Mouse (Mus musculus) midbrain, embryonic 16.5 days (tissue): ENCODE measurements around the gene Pak1ip1. TPM values are rescaled to one million over a fixed set of nuclear protein-coding genes. Genes with fewer than 3 reads are reported as not detected.

Experiments
- ATAC-seq: fragments of 200-750 bp; cut with Nextera tagmentation; 2 replicates; pipeline ENCODE4 v1.8.0; 2017; ENCODE audit warnings: moderate TSS enrichment
- H3K27ac ChIP-seq: fragments of 300-500 bp; sonication (generic); 2 replicates; pipeline ENCODE4 v1.5.1; 2014; ENCODE audit warnings: mild to moderate bottlenecking, low read length, mixed read lengths
- H3K27me3 ChIP-seq: fragments of 300-500 bp; sonication (generic); 2 replicates; pipeline ENCODE4 v1.6.1; 2014; ENCODE audit warnings: low read depth, low read length, mixed read lengths; ENCODE audit not compliant: control insufficient read depth, insufficient read depth
- H3K36me3 ChIP-seq: fragments of 300-500 bp; sonication (generic); 2 replicates; pipeline ENCODE4 v1.6.1; 2014; ENCODE audit warnings: mild to moderate bottlenecking, low read length, moderate library complexity, mixed read lengths; ENCODE audit not compliant: control insufficient read depth, insufficient read depth
- H3K4me1 ChIP-seq: fragments of 300-500 bp; sonication (generic); 2 replicates; pipeline ENCODE4 v1.6.1; 2014; ENCODE audit warnings: mild to moderate bottlenecking, low read length, mixed read lengths; ENCODE audit not compliant: control insufficient read depth, insufficient read depth
- H3K4me2 ChIP-seq: fragments of 300-500 bp; sonication (generic); 2 replicates; pipeline ENCODE4 v1.6.1; 2014; ENCODE audit warnings: mild to moderate bottlenecking, low read length, mixed read lengths
- H3K4me3 ChIP-seq: fragments of 300-500 bp; sonication (generic); 2 replicates; pipeline ENCODE4 v1.5.1; 2014; ENCODE audit warnings: low read depth, mild to moderate bottlenecking, low read length, moderate library complexity, mixed read lengths
- H3K9ac ChIP-seq: fragments of 300-500 bp; sonication (generic); 2 replicates; pipeline ENCODE4 v1.6.1; 2014; ENCODE audit warnings: low read depth, low read length, mixed read lengths
- H3K9me3 ChIP-seq: fragments of 300-500 bp; sonication (generic); replicated peaks from 2 replicates; pipeline ENCODE4 v1.6.1; 2014; ENCODE audit warnings: mild to moderate bottlenecking, low read length, mixed read lengths; ENCODE audit not compliant: control insufficient read depth, poor library complexity, severe bottlenecking
- WGBS: fragments of 180-500 bp; shearing (Covaris S2); extraction: QIAGEN DNeasy Blood & Tissue Kit; methylation state at CpG from one replicate; pipeline ENCODE4 v1.1.7; 2014; 5-methylcytosine and 5-hydroxymethylcytosine counted together
- polyA plus RNA-seq: library from polyadenylated mRNA; unstranded; fragments of >200 nt; fragmentation: Nextera tagmentation; extraction: Ambion mirVana; gene quantifications from 2 replicates; pipeline ENCODE4 v1.2.1, GENCODE M21; 2015

Gene Pak1ip1
- 53.9 and 64.8 TPM in 2 replicates for polyA plus RNA-seq

- H3K36me3 ChIP-seq, result peaks cover 14% of the 10 kb centered on the region
- no peaks in the 10 kb centered on the region for H3K9me3 ChIP-seq
- H3K4me3 ChIP-seq, result peak within 1 kb of the TSS; percentile 80
- peak within 1 kb of the TSS; percentile 97 for H3K27ac ChIP-seq
- peak within 1 kb of the TSS; percentile 96 for H3K4me2 ChIP-seq
- peak within 1 kb of the TSS; percentile 93 for H3K9ac ChIP-seq
- peak; percentile 97 for ATAC-seq
- no peaks in the 10 kb centered on the region for H3K27me3 ChIP-seq
- WGBS, result under 1% methylated on average over 58 of the region's 58 CpGs
- peaks cover 13% of the 10 kb centered on the region for H3K4me1 ChIP-seq
These were observed at the start of gene Pak1ip1 for GRCm38 (mm10) chr13:41000926-41001639. TSS of gene Pak1ip1 (plus strand) at chr13:41001023.

- 84% methylated on average over 10 of the region's 10 CpGs for WGBS
- Histone ChIP-seq H3K4me2 (no peak overlapping the region), H3K36me3 (no peaks in the 10 kb centered on the region), H3K4me1 (no peaks in the 10 kb centered on the region), H3K27ac (no peak overlapping the region), H3K9me3 (no peaks in the 10 kb centered on the region), H3K4me3 (no peak overlapping the region), H3K9ac (no peak overlapping the region), H3K27me3 (no peaks in the 10 kb centered on the region)
- no peak for ATAC-seq
These were observed 49.3 kb upstream of the Pak1ip1 start for GRCm38 (mm10) chr13:40951386-40951976.

- no peaks in the 10 kb centered on the region for H3K4me1 ChIP-seq
- H3K27ac ChIP-seq, result no peak overlapping the region
- ATAC-seq, result no peak
- no peak overlapping the region for H3K4me3 ChIP-seq
- no peak overlapping the region for H3K9ac ChIP-seq
- 74% methylated on average over 6 of the region's 6 CpGs for WGBS
- no peaks in the 10 kb centered on the region for H3K9me3 ChIP-seq
- H3K4me2 ChIP-seq, result no peak overlapping the region
- H3K27me3 ChIP-seq, result no peaks in the 10 kb centered on the region
- no peaks in the 10 kb centered on the region; the same call in 1 of the 2 replicates for H3K36me3 ChIP-seq
These were observed 47.6 kb upstream of the Pak1ip1 start for GRCm38 (mm10) chr13:40953231-40953630.

- H3K36me3 ChIP-seq, result no peaks in the 10 kb centered on the region; the same call in 1 of the 2 replicates
- no peaks in the 10 kb centered on the region for H3K4me1 ChIP-seq
- no peak overlapping the region for H3K27ac ChIP-seq
- ATAC-seq, result no peak
- H3K4me2 ChIP-seq, result no peak overlapping the region
- H3K9me3 ChIP-seq, result no peaks in the 10 kb centered on the region
- H3K27me3 ChIP-seq, result no peaks in the 10 kb centered on the region
- H3K9ac ChIP-seq, result no peak overlapping the region
- WGBS, result 90% methylated on average over 7 of the region's 7 CpGs
- H3K4me3 ChIP-seq, result no peak overlapping the region
These were observed 45.0 kb upstream of the Pak1ip1 start for GRCm38 (mm10) chr13:40955773-40956172.

- no peaks in the 10 kb centered on the region for H3K36me3 ChIP-seq
- H3K9me3 ChIP-seq, result no peaks in the 10 kb centered on the region
- no peak overlapping the region for H3K27ac ChIP-seq
- no peak overlapping the region for H3K4me2 ChIP-seq
- H3K4me3 ChIP-seq, result no peak overlapping the region
- ATAC-seq, result no peak
- H3K9ac ChIP-seq, result no peak overlapping the region
- no peaks in the 10 kb centered on the region for H3K4me1 ChIP-seq
- H3K27me3 ChIP-seq, result no peaks in the 10 kb centered on the region
- 93% methylated on average over 10 of the region's 10 CpGs for WGBS
These were observed 33.2 kb upstream of the Pak1ip1 start for GRCm38 (mm10) chr13:40967609-40968008.

- H3K9ac ChIP-seq, result no peak overlapping the region
- no peaks in the 10 kb centered on the region for H3K27me3 ChIP-seq
- H3K4me2 ChIP-seq, result no peak overlapping the region
- no peak overlapping the region for H3K27ac ChIP-seq
- no peaks in the 10 kb centered on the region for H3K36me3 ChIP-seq
- 91% methylated on average over 5 of the region's 5 CpGs for WGBS
- no peaks in the 10 kb centered on the region for H3K4me1 ChIP-seq
- H3K9me3 ChIP-seq, result no peaks in the 10 kb centered on the region
- H3K4me3 ChIP-seq, result no peak overlapping the region
- no peak for ATAC-seq
These were observed 32.3 kb upstream of the Pak1ip1 start for GRCm38 (mm10) chr13:40968564-40968963.

- Histone ChIP-seq H3K27me3 (no peaks in the 10 kb centered on the region), H3K4me1 (no peaks in the 10 kb centered on the region), H3K4me3 (no peak overlapping the region), H3K9me3 (no peaks in the 10 kb centered on the region), H3K9ac (no peak overlapping the region), H3K36me3 (no peaks in the 10 kb centered on the region), H3K27ac (no peak overlapping the region), H3K4me2 (no peak overlapping the region)
- ATAC-seq, result no peak
- 96% methylated on average over 4 of the region's 4 CpGs for WGBS
These were observed 30.9 kb upstream of the Pak1ip1 start for GRCm38 (mm10) chr13:40969761-40970390.

GRCm38 (mm10) chr13:40971261-40971660 is 29.6 kb upstream of the Pak1ip1 start:
- no peak for ATAC-seq

GRCm38 (mm10) chr13:40971831-40972230 is 29.0 kb upstream of the Pak1ip1 start:
- H3K4me3 ChIP-seq, result no peak overlapping the region
- WGBS, result 70% methylated on average over 2 of the region's 2 CpGs
- no peaks in the 10 kb centered on the region for H3K27me3 ChIP-seq
- no peak overlapping the region for H3K4me2 ChIP-seq
- no peak for ATAC-seq
- H3K9me3 ChIP-seq, result no peaks in the 10 kb centered on the region
- H3K27ac ChIP-seq, result no peak overlapping the region
- H3K4me1 ChIP-seq, result no peaks in the 10 kb centered on the region
- no peak overlapping the region for H3K9ac ChIP-seq
- no peaks in the 10 kb centered on the region for H3K36me3 ChIP-seq

More at GRCm38 (mm10) chr13:40971261-40971660, 29.6 kb upstream of the Pak1ip1 start:
- Histone ChIP-seq H3K9me3 (no peaks in the 10 kb centered on the region), H3K4me2 (no peak overlapping the region), H3K4me1 (no peaks in the 10 kb centered on the region), H3K27ac (no peak overlapping the region), H3K27me3 (no peaks in the 10 kb centered on the region), H3K4me3 (no peak overlapping the region), H3K9ac (no peak overlapping the region), H3K36me3 (no peaks in the 10 kb centered on the region)
- 92% methylated on average over 5 of the region's 5 CpGs for WGBS
